Mouse (Mus musculus) 416B (cell line): ENCODE data around the gene Ypel2.

Source experiments
- DNase-seq: peaks from one replicate; pipeline ENCODE4 v3.0.0; 2011; ENCODE audit warnings: low read depth

The Ypel2 gene

DNA sequence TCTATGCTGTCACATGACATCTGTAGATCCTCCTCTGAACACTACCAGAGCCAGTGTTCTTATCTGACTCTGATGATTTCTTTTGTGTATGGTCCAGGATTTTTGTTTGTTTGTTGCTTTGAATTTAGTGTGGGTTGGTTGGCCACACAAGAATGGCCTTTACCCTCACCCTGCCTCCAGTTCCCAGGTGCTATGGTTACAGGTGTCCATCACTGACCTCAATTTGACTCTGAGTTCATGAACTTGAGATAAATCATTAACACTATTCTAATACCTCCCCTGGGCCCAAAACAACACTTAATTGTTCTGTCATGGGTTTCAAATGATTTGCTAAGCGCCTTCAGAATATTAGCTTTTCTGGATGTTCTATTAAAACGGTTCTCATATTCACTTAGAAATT is 61.3 kb downstream of the Ypel2 start:
- no peak for DNase-seq

DNA sequence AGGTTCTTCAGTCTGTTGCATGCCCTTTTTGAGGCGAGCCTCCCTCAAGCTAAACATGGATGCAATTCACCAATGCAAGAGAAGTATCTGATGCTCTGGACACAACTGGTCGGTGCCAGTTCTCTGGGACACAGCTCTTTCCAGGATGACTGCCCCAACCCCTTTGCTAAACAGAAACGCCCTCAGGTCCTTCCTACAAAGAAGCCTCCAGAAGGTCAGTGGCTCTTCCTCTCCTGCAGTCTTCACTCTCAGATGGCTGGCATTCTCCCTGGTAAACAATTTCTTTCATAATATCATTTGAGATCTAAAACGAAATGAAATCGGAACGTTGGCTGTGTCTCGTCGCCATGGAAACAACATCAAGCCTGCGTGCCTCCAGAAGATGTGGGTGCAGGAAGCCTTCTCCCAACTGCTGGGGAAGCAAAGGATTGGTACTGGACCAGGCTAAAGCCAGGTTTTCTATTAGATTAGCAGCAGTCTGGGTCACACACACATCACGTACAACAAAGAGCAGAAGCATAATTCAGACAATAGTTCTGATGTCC is 62.8 kb downstream of the Ypel2 start:
- no peak for DNase-seq

- DNase-seq: no peak
These were observed 63.5 kb downstream of the Ypel2 start for GRCm38 (mm10) chr11:86929985-86930384.

- no peak for DNase-seq
These were observed 64.0 kb downstream of the Ypel2 start for GRCm38 (mm10) chr11:86929531-86929930.

- peak; percentile 88 for DNase-seq
These were observed 68.3 kb downstream of the Ypel2 start for GRCm38 (mm10) chr11:86925085-86925638.

DNA sequence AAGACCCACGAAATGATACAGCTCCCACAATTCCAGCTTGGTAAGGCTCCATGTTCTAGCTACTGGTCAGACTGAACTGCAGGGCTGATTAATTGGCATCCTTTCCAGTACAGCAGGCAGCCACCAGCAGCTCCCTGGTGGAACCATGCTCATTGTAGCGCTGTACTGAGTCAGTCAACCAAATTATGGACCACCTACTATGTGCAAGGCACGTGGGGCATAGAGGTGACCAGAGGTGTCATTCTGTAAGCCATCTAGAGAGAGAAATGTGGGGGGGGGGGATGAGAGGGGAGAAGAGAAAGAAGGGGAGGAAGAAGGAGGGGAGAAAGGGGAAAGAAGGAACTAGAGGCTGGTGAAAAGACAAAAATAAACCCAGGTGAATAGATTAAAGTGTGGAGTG is 68.9 kb downstream of the Ypel2 start:
- DNase-seq: no peak

DNA sequence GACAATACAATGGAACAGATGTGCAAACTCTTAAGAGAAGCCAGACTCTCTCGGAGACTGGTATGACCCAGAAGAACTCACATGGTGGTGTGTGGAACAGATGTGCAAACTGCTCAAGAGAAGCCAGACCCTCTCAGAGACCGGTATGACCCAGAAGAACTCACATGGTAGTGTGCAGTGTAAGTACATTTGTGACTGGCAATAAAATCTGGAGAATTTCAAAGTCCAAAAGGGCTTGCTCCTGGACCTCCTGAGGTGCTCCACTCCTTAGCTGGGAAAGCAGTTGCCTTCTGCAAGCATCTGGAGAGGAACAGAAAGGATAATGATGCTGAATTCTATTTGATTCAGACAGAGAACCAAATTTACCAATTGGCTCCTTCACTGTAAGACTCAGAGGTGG is 69.9 kb downstream of the Ypel2 start:
- DNase-seq: no peak

DNA sequence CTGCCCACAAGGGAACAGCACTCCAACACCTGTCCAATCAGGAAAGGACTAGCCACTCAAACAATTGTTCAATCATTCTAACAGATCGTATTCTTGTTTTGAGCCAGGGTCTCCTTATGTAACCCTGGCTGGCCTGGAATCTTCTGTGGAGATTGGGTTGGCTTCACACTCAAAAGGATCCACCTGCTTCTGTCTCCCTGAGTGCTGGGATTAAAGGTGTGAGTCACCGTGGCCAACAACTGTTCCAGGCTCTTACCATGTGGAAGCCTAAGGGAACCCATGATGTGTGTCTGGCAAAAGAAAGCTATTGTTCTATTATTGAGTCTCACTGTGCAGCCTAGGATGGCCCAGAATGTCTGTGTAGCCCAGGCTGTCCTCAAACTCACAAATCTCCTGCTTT is 71.5 kb downstream of the Ypel2 start:
- no peak for DNase-seq

GRCm38 (mm10) chr11:86921335-86921734 is 72.2 kb downstream of the Ypel2 start:
- no peak for DNase-seq

- peak; percentile 89 for DNase-seq
These were observed 73.1 kb downstream of the Ypel2 start for GRCm38 (mm10) chr11:86920111-86921080.

- DNase-seq: no peak
These were observed 74.0 kb downstream of the Ypel2 start for GRCm38 (mm10) chr11:86919468-86919867.

GRCm38 (mm10) chr11:86917536-86917935 is 76.0 kb downstream of the Ypel2 start:
- DNase-seq: peak; percentile 28

GRCm38 (mm10) chr11:86916596-86917249 is 76.8 kb downstream of the Ypel2 start:
- no peak for DNase-seq

DNA sequence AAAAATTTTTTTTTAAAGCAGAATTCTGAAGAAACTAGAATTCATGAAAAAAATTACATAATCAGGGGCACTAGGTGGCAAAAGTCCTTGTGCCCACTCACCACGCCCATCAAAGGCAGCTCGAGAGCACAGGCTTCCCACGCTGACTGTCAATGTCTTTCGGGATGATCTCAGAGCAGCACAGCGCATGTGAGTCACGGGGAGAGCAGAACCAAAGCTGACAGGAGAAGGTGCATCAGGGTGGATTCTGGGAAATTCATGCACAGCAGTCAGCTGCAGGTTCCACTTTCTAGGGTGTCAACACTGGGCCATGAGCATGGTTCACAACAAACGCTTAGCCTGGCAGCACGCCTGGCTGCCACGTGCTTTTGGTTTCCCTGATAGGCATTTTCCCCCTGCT is 79.2 kb downstream of the Ypel2 start:
- no peak for DNase-seq

- DNase-seq: no peak
These were observed 83.3 kb downstream of the Ypel2 start for GRCm38 (mm10) chr11:86910244-86910643.

- no peak for DNase-seq
These were observed 84.5 kb downstream of the Ypel2 start for GRCm38 (mm10) chr11:86909028-86909427.

DNA sequence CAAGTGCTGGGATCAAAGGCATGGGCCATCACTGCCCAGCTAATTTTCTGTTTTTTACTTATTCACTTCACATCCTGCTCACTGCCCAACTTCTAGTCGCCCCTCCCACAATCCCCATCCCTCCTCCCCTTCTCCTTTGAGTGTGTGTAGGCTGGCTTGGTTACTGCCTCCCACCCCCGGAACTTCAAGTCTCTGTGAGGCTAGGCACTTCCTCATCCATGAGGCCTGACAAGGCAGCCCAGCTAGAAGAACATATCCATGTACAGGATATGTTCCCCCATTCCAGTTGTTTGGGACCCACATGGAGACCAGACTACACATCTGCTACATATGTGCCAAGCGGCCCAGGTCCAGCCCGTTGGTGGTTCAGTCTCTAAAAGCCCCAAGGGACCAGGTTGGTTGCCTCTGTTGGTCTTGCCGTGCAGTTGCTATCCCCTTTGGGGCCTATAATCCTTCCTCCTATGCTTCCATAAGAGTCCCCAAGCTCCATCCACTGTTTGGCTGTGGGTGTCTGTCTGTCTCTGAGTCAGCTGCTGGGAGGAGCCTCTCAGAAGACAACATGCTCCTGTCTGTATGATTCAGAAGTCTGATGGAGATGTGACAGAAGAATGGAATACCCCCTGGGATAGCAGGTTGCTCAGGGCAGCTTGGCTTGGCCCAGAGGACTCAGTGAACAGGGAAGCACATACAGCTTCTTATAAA is 85.5 kb downstream of the Ypel2 start:
- DNase-seq: peak; percentile 82

DNA sequence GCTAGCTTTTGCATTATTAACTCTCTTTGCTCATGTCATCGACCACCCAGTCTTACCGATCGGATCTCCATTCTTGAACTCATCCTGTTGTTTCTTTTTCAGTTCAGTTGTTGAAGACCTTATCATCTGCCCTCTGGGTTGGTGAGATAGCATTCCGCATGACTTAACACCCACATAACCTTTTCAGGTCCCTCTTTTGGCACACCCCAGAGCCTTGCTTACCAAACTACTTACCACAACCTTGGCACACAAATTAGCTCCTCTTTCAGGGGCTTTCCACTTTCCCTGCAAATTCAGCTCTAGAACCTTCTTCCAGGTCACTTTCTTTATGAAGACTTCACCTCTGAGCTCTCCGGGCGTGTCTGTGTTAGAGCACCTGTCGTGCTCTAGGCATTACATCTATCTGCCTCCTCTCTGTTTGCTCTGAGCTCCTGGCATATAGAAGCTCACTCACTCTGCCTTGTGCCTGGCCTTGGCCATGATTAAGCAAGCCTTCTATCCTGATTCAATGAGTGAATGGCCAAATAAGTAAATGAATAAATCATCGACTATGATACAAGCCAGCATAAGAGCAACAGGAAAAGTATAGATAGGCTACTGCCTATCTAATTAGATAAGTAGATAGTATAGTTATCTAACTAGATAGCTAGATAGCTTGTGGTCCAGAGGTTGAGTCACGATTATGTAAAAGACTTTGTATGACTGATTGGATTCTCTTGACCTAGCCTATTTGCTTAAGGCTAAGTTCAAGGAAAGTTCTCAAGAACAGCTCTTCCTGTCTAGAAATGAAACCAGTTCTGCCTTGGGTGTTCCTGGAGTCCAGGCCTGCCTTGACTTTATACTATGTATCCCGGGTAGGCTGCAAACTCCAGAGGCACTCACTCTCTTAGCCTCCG is 86.5 kb downstream of the Ypel2 start:
- peak; percentile 61 for DNase-seq

DNA sequence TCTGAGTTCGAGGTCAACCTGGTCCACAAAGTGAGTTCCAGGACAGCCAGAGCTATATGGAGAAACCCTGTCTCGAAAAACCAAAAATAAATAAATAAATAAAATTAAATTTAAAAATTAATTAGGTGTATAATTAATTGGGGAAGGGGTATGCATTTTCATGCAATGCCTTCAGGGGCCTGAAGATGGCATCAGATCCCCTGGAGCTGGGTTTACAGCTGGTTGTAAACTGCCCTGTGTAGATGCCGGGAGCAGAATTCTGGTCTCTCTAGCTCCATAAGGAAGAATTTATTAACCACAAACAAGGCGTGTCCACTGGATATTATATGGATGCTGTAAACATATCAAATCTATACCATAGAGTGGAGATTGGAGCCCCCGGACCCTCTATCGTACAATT is 87.2 kb downstream of the Ypel2 start:
- DNase-seq: peak; percentile 29

GRCm38 (mm10) chr11:86905261-86905660 is 88.2 kb downstream of the Ypel2 start:
- no peak for DNase-seq

- DNase-seq: no peak
These were observed 88.8 kb downstream of the Ypel2 start for GRCm38 (mm10) chr11:86904706-86905105.
